Mouse (Mus musculus) cerebellum, postnatal 36 days (tissue): ENCODE results near the gene S100a4.

Source experiments
- DNase-seq, 2 experiments: peaks; one replicate each; pipeline ENCODE4 v3.0.0; 2021 to 2022; ENCODE audit warnings: mixed read lengths in 2 of 2

Gene S100a4

DNA sequence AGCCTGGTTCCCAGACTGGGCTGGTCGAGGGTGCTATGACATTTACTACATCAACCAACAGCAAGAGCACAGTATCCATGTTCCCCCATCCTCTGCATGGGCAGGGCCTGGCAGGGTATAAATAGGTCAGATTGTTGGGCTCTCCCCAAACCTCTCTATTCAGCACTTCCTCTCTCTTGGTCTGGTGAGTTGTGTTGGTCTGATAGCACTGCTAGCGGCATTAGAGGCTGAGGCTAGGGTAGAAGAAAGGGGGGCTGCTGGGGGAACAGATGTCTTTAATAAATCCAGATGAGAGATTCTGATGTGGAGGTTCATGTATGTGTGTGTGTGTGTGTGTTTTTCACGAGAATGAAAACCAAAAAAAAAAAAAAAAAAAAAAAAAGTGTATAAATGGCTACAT lies at the start of gene S100a4:
TSS of gene S100a4 (plus strand) at position 149 of the 400 bp plus-strand sequence.
- no peak for DNase-seq

DNA sequence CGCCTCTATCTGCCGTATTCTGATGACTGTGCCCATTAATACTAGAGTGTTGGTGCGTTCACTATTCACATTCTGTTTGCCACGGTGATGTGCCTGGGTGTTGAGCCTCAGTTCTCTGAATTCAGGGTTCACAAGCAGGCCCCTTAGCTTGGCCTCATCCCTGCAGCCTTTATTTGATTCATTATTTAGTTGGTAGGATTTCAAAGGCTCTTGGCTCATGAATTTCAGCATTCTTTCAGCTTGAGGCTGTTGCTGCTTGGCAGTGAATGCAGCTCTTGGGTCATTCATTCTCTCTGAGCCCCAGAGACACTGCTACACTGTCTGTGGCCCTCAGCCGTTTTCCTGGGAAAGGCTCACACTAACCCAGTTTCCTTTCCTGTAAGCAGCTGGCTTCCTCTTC lies 47.6 kb upstream of the S100a4 start:
- no peak for DNase-seq

DNA sequence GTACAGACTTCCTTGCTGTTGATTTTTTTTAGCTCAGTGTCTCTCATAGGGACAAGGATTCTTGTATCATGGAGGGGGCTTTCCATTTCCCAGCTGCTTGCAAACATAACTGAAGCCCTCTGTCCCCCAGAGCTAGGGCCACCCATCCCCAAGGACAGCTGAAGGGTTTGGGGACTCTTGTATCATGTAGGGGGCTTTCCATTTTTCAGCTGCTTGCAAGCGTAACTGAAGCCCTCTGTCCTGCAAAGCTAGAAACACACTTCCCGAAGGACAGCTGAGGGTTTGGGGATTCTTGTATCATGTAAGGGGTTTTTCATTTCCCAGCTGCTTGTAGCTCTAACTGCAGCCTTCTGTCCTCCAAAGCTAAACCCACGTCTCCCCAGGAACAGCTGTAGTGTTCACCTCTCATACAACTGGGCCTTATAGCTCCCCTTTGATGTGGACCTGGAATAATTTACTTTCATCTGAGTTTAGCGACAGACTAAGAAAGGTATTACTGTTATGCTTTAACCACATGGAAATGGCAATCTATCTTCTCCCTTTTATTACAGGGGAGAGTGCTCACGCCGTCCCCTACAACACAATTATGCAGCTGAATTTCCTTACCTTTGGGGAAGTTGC lies 43.5 kb upstream of the S100a4 start, which contains the start of gene S100a3:
TSS of gene S100a3 (plus strand) at position 571 of the 621 bp plus-strand sequence.
- no peak for DNase-seq

DNA sequence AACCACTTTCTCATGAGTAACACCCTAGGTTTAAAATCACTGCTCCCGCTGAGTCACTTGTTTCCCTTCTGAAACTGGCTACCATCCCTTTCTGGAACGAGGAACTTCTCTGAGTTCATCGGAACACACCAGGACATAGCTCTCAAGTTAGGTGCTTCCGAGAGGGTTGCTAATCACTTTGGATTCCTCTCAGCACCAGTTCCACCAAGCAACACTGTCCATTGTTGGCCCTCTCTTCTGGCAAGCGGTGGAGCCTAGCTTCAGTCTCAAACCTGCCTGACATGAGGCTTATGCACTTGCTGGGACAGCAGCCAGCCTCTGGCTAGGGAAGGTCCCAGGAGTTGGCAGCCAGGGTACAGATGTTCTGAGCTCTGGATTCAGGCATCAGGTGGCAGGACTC lies 28.9 kb upstream of the S100a4 start:
- no peak for DNase-seq

DNA sequence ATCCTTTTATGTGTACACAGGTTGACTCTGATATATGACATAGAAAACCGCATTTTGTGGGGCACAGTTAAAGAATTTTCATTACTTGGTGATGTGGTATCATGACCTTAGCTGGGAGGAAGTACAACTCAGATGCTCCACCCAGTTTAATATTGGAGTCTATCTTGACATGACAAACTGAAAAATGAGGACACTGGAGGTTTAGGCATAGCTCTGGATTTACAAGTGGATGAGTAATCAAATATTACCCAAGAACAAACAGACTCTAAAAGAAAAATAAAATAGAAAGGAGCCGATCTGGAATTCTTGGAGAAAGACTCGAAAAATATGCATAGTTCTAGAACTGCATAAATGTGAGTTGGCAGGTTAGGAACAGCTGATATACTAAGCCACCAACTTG lies 28.3 kb upstream of the S100a4 start:
- DNase-seq: no peak

DNA sequence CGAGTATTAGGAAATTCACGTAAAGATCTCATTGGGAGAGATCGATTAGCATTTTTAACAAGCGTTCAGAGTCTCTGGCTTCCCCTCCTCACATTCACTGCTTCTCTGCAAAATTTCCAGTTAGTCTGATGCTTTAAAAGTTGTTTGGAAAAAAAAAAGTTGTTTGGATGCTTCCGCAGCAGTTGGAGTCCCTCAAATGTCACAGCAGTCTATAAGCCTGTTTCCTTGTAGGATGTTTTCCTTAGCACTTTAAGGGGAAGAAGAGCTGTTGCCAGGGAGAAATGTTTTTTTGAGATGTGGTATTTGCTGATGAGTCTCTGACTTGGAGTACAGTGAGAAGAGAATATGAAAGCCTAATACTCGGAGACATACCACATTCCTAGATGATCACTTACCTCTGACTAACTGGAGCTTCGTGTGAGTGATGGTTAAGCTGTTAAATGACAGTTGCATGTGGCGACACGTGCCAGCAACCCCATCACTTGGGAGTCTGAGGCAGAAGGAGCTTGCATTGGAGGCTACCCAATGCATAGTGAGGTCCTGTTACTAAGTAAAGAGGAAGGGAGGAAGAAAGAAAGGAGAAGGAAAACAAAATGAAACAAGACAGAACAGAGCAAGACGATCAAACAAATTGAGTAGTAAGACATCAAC lies 27.1 kb upstream of the S100a4 start:
- DNase-seq: no peak

DNA sequence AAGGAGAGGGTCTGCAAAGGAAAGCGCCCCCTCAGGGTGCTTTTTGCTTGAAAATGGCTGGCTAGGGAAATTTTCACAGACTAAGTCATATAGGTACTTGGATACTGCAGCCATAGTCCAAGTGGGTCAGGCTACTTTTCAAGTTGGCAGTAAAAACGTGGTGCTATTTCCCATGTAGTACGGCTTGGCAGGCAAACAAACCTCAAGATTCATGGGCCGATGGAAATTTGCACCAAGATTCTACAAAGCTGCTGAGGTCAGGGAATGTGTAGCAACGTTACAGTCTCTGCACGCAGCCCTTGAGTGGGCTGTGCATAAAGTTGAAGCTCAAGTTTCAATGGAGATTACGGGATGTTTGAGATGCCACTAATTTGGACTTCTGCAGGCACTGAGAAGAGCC lies 24.1 kb upstream of the S100a4 start:
- no peak for DNase-seq

DNA sequence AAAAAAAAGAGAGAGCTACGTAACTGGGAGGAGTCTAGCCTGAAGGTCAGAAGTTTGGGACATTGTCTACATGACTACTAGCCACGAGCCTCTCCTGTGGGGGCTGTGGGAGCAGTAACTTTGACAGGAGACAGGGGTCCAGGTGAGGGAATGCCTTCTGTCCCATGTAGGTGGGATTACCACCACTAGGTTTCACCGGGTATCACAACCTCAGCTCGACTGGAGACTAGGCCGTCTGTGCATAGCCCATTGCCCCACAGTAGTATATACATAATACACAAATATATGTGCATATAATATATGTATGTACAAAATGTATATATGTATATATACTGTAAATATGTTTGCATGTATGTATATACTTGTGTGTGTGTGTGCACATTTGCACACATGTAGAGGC lies 22.4 kb upstream of the S100a4 start:
- DNase-seq: no peak

DNA sequence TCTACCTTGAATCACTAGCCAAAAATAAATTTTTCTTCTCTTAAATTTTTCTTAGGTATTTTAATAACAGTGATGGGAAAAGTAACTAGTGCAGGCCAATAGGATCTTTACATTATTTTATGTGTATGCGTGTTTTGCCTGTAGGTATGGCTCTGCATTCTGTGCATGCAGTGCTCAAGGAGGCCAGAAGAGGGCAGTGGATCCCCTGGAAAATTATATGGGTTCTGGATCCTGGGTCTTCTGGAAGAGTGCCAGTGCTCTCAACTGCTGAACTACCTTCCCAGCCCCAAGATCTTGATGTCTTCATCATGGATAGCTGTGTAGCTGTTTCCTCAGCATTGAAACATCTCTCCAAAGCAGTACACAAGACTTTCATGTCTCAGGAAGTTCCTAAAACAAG lies 21.4 kb upstream of the S100a4 start:
- DNase-seq: no peak

DNA sequence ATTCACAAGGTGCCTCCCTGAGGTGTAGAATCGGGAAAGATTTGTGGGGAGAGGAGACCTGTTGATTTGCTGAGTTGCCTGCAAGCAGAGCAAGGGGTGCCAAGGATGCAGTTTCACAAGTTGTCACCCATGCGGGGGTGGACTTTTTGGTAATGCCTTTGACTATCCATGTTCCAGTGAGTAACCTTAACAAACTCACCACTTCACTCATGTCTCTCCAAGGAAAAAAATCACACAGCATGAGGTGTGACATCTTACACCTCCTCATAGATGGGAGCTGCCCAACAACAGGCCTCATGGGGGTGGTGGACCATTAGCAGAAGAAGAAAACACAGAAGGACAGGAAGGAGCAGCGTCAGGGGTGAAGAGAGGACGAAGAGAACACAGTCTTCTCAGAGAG lies 21.0 kb upstream of the S100a4 start:
- DNase-seq: no peak

DNA sequence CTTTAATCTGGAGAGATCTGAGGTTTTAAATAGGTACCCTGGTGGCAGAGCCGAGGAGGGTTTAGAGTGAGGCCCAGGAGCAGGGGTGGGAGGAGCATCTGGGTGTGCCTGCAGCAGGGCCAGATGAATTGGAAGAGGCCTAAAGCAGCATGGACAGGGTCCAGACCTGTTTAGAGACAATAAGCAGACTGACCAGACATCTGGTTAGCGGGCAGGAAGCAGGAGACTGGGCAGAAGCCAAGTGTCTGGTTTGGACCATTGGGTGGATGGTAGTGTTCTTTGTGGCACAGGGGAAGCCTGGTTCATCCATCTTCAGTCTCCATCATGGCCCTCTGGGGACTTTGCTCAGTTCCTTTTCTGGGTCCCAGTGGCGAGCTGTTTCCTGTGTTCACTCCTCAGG lies 19.7 kb upstream of the S100a4 start:
- no peak for DNase-seq

DNA sequence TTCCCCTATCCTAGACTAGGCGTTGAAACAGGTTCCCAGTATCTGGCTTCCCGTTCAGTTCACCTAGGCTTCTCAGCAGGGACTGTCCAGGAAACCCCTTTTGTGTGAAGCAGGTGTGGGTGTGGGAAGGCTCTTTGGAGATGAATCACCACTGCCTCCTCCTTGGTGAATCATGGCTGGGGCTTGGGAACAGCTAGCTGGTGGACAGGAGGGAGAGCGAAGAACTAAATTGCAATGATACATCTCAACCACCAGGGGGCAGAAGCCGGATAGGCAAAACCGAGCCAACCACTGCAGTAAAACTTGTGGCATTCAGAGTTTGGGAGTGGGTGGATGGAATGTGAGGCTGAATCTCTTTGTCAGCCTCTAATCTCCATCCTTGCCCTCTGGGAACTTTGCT lies 18.0 kb upstream of the S100a4 start:
- peak in 1 of 2 experiments; percentile 21 for DNase-seq

DNA sequence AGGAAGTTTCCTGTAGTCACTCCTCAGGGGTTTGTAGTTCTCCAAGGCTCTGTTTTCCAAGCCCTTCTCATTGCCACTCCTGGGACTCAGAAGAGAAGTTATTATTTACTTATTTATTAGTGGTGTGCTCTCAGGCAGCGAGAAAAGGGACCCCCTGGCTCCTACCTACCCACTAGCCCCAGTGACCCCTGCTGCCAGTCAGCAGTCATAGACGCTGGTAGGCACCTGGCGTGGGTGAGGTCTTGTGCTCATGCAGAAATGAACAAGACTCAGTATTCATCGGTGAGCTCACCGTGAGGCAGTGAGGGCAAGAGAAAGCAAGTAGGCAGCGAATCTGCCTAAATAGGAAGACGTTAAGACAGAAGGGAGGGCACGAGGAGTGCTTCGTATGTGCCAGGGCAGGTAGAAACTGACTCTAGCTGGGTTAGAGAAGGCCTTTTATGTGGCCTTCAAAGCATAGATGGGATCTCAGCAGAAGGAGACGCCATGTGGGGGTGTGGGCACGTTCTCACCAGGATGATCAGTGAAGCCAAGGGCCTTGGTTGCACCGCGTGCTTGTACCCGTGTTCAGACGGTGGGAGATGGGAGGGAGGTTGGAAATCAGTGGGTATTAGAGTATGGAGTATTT lies 17.4 kb upstream of the S100a4 start:
- DNase-seq: no peak

DNA sequence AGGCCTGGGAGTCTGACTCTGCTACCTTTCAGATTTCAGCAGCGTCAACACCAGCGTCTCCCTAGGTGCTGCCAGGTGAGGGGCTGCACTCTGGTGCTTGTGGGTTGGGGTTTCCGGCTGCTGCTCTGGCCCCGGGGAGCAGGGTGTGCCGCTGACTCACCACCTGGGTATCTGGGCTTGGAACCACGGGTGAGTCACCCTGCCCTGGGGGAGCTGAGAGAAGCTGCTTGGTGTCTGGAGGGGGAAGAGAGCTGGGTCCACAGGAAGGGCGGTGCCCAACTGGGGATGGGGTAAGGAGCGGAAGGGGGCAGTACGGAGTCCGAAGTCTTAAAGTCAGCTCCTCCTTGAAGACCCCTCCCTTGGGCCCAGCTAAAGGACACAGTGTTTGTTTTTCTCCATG lies 16.7 kb upstream of the S100a4 start:
- no peak for DNase-seq

DNA sequence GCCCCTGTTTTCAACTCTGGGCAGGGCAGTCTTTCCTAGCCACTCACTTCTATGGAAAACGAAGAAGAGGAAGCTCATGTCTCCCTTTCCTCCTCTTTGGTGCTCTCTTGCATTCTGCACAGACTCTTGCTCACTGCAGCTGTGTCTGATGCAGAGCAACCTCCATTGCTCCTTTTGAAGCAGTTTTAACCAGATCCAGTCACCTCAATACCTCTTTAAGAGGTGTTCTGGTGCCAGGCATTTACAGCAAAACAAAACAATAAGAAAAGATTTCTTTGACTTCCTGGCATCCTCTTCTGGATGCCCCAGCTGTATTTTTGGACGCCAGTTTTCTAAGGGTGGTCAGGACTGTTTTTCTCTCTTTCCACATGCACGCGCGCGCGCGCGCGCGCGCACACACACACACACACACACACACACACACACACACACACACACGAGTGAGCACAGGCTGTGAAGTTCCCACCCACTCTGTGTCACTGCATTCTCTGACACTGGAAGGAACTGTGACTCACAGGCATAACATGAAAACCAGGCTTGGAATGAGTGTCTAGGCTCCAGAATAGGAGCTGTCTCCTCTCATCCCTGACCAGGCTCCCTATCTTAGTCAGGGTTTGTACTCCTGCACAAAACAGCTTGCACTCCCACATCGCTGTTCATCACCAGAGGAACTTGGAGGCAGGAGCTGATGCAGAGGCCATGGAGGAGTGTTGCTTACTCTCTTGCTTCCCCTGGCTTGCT lies 16.0 kb upstream of the S100a4 start:
- DNase-seq: no peak

DNA sequence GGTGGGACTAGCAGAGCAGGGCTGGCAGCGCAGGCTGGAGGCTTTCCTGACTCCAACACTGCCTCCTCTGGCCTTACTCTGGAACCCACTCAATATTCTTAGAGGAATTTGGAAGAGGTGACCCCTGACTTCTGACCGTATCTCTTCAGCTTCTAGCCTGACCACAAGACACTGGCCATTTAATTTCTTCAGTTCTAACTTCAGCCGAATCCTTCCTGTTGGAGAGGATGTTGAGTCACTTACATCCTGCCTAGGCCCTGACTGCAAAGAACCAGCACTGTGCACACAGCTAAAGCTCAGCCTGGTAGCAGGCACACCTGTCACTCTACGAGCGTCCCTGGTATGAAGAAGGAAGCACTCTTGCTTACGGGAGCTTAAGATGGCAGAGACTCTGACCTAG lies 14.2 kb upstream of the S100a4 start:
- no peak for DNase-seq

DNA sequence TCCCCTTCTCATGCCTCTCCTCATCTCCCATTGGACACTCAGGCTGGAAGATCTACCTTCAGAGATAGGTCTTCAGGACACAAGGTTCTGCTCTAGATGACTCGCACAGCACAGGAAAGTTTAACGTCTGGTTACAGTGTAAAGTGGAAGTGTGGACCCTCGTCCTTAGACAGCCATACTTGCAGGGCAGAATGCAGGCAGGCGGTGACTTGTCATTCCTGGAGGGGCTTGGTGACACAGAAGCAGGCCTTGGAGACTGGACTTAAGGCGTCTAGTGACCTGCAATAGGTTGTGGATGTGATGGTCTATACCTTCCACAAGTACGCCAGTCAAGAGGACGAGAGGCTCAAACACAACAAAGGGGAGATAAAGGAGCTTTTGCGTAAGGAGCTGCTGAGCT lies 13.6 kb upstream of the S100a4 start, which contains the start of gene S100a2:
TSS of gene S100a2 (plus strand) at position 301 of the 400 bp plus-strand sequence.
- no peak for DNase-seq

DNA sequence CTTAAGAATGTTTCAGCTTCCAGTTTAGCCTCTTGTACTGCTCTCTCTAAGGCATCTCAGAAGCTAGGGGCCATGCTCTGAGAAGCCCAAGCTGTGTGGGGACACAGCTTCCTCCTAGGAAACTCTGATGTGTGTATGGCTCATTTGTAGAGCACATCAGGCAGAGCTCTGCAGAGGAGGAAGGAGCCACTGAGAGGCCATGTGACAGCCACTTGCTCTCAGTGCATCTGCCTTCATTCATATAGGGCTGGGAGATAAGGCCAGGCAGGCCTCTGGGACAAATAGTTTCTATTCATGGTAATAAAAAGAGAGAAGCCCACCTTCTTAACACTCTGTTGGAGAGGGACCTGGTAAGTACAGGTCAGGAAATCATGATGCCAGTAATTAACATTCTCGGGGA lies 9.1 kb upstream of the S100a4 start:
- no peak for DNase-seq

DNA sequence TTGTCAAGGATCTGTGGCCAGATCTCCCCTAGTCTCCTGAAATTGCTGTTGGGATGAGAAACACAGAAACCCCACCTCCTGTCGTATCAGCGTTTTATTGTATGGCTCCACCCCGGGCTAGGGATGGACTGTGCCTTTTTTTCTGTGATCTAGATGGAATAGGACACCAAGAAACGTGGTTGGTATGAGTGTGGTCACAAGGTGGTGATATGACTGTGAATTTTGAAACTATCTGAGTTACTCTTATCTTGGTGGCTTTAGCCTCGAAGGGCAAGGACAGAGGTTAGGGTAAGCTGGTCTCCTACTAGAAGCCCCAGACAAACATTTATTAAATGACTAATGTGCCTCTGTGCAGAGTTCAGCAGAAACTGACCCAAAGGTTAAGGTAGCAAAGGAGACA lies 8.0 kb upstream of the S100a4 start:
- DNase-seq: no peak

DNA sequence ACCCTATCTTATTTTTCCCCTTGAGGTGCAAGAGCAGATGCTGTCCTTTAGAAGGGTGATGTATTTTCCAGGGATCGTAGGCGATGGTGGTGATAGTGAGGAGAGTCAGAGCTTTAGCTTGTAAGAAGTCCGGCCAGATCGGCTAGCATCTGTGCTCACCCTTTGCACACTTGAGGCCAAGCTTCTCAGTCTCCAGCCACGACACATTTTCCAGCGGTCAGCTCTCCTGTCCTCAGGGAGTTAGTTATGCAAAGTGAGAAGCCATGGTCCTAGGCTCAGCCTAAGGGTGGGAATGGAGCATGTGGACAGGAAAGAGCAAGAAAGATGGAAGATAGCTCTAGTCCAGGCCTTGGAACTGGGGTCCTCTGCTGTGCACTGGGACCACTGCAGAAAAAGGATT lies 6.8 kb upstream of the S100a4 start:
- no peak for DNase-seq

DNA sequence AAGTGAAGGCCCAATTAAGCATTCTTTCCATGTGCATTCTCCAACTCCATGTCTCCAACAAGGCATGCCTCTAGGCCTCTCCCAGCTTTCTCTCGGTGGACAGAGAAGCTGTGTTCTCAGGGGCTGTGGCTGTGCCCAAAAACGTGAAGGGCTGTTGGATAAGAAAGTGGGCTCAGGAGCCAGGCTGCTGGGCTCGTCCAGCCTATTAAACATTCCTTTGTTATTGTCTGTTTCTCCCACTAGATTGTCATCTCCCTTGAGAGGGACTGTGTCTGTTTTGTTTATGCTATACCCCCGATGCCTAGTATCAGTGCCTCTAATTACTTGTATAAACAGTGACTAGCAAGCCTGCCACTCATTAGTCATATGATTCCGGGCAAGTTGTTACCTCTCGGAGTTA lies 5.8 kb upstream of the S100a4 start:
- no peak for DNase-seq

DNA sequence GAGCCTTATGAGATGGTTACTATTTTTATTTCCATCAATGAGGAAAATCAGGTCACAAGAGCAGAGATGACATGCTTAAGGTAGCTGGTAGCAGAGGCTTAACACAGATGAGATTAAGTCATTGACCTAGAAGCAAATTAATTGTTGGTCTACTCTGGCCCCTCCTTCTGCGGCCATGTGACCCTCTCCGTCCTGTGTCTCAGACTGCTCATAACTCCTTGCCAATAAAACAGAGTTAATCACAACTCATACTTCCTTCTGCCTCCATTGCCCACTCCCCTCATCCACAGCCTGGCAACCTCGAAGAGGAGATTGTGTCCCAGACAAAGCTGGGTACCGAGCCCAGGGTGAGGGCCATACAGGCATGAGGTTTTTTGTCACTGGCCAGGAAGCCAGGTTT lies 5.4 kb upstream of the S100a4 start:
- DNase-seq: no peak

DNA sequence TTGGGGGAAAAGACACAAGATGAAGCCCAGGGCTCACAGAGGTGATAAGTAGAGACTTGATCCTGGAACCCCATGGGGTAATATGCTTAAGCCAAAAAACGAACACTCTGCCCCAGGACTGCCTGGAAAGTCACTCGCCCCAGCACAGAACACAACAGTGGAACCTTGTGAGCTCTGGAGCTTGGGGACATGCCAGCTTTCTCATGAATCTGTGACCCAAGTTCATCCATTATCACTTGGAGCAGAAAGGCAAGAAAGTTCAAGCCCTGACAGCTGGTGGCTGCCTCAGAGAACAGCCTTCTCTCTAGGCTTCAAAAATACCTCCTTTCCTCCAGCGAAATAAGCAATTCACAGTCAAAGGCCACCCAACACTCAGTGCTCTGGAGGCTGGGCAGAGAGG lies 4.2 kb upstream of the S100a4 start:
- no peak for DNase-seq

DNA sequence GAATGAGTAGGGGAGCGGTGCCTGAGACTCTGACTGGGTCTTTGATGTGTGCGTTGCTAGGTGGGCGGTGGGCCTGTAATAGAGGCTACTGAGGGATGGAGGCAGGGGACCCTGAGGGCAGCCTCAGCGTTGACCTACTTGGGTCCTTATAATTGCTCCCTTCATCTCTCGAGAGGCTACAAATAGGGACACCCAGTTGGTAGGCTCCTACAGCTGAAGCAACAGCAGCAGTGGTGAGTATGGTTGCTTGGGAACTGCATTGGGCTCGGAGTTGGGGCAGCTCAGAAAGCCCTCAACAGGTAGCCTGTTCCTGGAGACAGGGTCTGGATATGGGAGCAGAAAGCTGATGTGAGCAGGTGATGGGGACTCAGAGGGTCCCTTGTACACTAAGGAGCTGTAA lies 3.5 kb upstream of the S100a4 start:
- no peak for DNase-seq
